Mouse (Mus musculus) liver, adult 2 months (tissue): Measurements from ENCODE around the gene Rapgef5. TPM values are rescaled to one million over a fixed set of nuclear protein-coding genes. Genes with fewer than 3 reads are reported as not detected.

ENCODE experiments used
- DNase-seq: peaks from one replicate; pipeline ENCODE4 v3.0.0-alpha.2; 2011; ENCODE audit warnings: low read depth, low spot score; ENCODE audit errors: extremely low read depth
- H3K27ac ChIP-seq: fragments of 200-500 bp; replicated peaks from 2 replicates; pipeline ENCODE4 v1.5.1; 2012; ENCODE audit warnings: low read depth, mild to moderate bottlenecking, control low read depth, inconsistent platforms, low read length; ENCODE audit not compliant: insufficient read depth
- H3K27me3 ChIP-seq: fragments of 200-500 bp; 2 replicates; pipeline ENCODE4 v1.6.1; 2012; ENCODE audit warnings: mild to moderate bottlenecking, moderate library complexity, low read length, inconsistent platforms; ENCODE audit not compliant: control insufficient read depth, insufficient read depth
- H3K36me3 ChIP-seq: fragments of 200-500 bp; 2 replicates; pipeline ENCODE4 v1.6.1; 2012; ENCODE audit warnings: low read length, inconsistent platforms; ENCODE audit not compliant: control insufficient read depth, insufficient read depth
- H3K4me1 ChIP-seq: fragments of 200-500 bp; 2 replicates; pipeline ENCODE4 v1.6.1; 2011; ENCODE audit warnings: low read length; ENCODE audit not compliant: control insufficient read depth, insufficient read depth
- H3K4me3 ChIP-seq: fragments of 200-500 bp; 2 replicates; pipeline ENCODE4 v1.5.1; 2011; ENCODE audit warnings: low read depth, mild to moderate bottlenecking, control low read depth, low read length, moderate library complexity; ENCODE audit not compliant: insufficient read depth
- H3K79me2 ChIP-seq: fragments of 200-500 bp; 2 replicates; pipeline ENCODE4 v1.6.1; 2012; ENCODE audit warnings: inconsistent platforms, mild to moderate bottlenecking, low read length, moderate library complexity; ENCODE audit not compliant: control insufficient read depth, insufficient read depth
- H3K9ac ChIP-seq: fragments of 200-500 bp; 2 replicates; pipeline ENCODE4 v1.6.1; 2012; ENCODE audit warnings: low read depth, mild to moderate bottlenecking, control low read depth, inconsistent platforms, low read length
- CTCF ChIP-seq: fragments of 200-500 bp; IDR thresholded peaks from 2 replicates; pipeline ENCODE4 v1.5.1; 2011; ENCODE audit warnings: low read depth, low read length, control low read depth
- POLR2A ChIP-seq: fragments of 200-500 bp; IDR thresholded peaks from 2 replicates; pipeline ENCODE4 v1.6.1; 2011; ENCODE audit warnings: low read length, control low read depth; ENCODE audit not compliant: insufficient read depth; ENCODE audit errors: extremely low read depth
- WGBS: fragments of 180-500 bp; shearing (Covaris S2); methylation state at CpG from one replicate; pipeline ENCODE4 v1.1.7; 2018; 5-methylcytosine and 5-hydroxymethylcytosine counted together
- polyA plus RNA-seq: library from polyadenylated mRNA; depleted of rRNA; stranded (reverse); fragments of >200 nt; gene quantifications from 2 replicates; pipeline ENCODE4 v1.2.3, GENCODE M21; 2012
- total RNA-seq: library from RNA; depleted of rRNA; stranded (reverse); fragments of >200 nt; gene quantifications from 2 replicates; pipeline ENCODE4 v1.2.3, GENCODE M21; 2014

The Rapgef5 gene
- total and polyA plus RNA-seq, 2 experiments: 2.1 to 13.3 TPM

DNA sequence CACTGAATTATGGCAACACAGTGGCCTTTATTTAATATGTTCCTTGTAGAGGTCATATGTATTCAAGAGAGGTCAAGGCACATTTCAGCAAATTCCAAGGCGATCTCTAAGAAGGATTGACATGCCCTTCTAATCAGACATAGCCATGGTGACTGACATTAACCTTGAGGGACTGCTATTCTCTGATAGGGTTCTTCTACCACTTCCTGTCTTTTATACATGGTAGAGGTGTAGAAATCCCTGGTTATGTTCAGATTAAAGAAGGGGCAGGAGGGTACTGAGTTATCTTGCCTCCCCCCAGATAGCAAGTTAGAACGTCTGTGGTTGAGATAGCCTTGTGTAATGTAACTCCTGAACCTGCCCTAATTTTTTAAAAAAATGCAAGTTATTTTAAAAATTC, 69.1 kb downstream of the Rapgef5 start:
- no peak for DNase-seq
- Histone ChIP-seq H3K27me3 (no peaks in the 10 kb centered on the region), H3K27ac (no peak overlapping the region), H3K4me3 (no peak overlapping the region), H3K4me1 (no peaks in the 10 kb centered on the region), H3K36me3 (no peaks in the 10 kb centered on the region), H3K79me2 (no peaks in the 10 kb centered on the region), H3K9ac (no peak overlapping the region)
- WGBS: 74% methylated on average over 2 of the region's 2 CpGs
- no peak for TF ChIP-seq CTCF

DNA sequence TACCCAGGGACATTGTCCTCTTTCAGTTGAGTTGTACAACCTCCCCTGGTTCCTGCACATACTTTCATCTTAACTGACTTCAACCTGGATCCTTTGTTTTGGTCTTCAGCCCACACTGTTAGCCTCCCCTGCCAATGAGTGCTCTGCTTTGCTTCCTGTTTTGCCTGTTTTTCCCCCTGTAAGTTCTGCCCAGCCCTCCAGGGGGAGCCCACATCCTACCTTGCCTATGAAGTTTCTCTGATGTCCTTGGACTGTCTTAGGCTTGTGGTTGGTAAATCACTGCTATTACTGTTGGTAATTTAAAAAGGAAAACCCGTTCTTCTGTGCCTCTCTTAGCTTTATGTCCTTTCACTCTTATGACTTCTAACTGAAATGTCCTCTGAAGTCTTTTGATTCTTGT, 69.8 kb downstream of the Rapgef5 start:
- no peaks in the 10 kb centered on the region for H3K79me2 ChIP-seq
- TF ChIP-seq CTCF: peak; percentile 77
- TF ChIP-seq POLR2A: no peak
- 14% methylated on average over 1 of the region's 1 CpGs for WGBS
- no peak overlapping the region for H3K9ac ChIP-seq
- peak; percentile 54 for DNase-seq
- no peaks in the 10 kb centered on the region for H3K36me3 ChIP-seq
- no peak overlapping the region for H3K4me3 ChIP-seq
- no peaks in the 10 kb centered on the region for H3K27me3 ChIP-seq
- no peak overlapping the region for H3K27ac ChIP-seq
- H3K4me1 ChIP-seq: no peaks in the 10 kb centered on the region

DNA sequence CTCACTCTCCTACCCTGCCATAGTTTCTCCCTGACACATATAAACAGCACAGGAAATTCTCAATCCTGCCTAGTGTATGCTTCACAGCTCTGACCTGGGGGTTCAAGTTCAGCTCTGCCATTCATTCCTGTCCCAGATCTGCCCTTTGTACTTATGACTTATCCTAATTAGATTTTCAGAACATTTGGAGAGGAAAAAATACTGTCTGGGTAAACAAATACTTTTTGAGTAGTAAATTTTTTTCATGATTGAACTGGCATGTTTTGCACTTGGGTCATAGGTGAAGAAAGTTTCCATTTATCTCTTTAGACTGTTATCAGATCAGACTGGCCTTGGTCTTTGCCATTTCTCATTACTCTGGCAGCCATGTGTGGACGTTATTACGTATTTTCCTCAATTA, 72.9 kb downstream of the Rapgef5 start:
- DNase-seq: peak; percentile 39
- Histone ChIP-seq H3K36me3 (no peaks in the 10 kb centered on the region), H3K27ac (no peak overlapping the region), H3K4me3 (no peak overlapping the region), H3K27me3 (no peaks in the 10 kb centered on the region), H3K4me1 (no peaks in the 10 kb centered on the region), H3K9ac (no peak overlapping the region), H3K79me2 (no peaks in the 10 kb centered on the region)
- 65% methylated on average over 2 of the region's 2 CpGs for WGBS
- TF ChIP-seq POLR2A (no peak), CTCF (no peak)

DNA sequence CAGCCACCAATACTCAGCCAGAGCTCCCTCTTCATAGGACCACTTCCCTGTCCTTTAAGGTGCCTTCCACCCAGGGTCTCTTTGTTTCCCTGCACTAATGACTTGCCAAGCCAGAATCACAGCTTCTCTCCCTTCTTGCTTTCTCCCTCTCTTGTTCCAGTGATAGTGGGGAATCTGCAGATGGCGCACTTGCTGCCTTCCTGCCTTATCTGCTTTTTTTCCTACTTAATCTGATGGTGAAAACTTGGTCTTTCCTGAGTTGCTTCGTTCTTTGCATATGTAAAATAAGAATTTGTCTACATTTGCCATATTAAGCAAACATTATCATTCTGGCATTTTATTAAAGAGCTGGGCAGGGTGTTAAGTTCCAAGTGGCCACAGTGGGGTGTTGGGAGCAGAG, 75.7 kb downstream of the Rapgef5 start:
- Histone ChIP-seq H3K4me3 (no peak overlapping the region), H3K4me1 (no peaks in the 10 kb centered on the region), H3K27ac (no peak overlapping the region), H3K27me3 (no peaks in the 10 kb centered on the region), H3K9ac (no peak overlapping the region), H3K79me2 (no peaks in the 10 kb centered on the region), H3K36me3 (no peaks in the 10 kb centered on the region)
- no peak for TF ChIP-seq CTCF
- no peak for TF ChIP-seq POLR2A
- no peak for DNase-seq
- 45% methylated on average over 2 of the region's 2 CpGs for WGBS

DNA sequence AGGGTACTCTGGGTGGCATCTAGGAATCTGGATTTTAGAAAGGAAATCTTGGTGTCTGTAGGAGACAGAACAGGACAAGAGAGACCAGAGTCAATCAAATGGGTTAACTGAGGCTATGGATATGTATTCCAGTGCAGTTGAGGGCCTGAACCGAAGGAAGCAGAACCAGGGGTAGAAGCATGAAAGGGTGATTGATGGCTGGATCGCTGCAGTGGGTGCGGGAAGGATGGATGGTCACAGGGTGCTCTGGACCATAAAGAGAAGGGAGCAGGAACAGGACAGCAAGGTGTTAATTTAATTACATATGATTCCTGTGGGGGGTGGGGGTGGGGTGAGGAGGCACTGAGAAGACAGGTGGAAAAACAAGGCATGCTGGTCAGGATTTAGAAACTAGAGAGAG, 76.3 kb downstream of the Rapgef5 start:
- Histone ChIP-seq H3K27me3 (no peaks in the 10 kb centered on the region), H3K9ac (no peak overlapping the region), H3K36me3 (no peaks in the 10 kb centered on the region), H3K79me2 (no peaks in the 10 kb centered on the region), H3K4me1 (no peaks in the 10 kb centered on the region), H3K27ac (no peak overlapping the region), H3K4me3 (no peak overlapping the region)
- no peak for DNase-seq
- TF ChIP-seq POLR2A (no peak), CTCF (no peak)
- WGBS: 80% methylated on average over 3 of the region's 3 CpGs

DNA sequence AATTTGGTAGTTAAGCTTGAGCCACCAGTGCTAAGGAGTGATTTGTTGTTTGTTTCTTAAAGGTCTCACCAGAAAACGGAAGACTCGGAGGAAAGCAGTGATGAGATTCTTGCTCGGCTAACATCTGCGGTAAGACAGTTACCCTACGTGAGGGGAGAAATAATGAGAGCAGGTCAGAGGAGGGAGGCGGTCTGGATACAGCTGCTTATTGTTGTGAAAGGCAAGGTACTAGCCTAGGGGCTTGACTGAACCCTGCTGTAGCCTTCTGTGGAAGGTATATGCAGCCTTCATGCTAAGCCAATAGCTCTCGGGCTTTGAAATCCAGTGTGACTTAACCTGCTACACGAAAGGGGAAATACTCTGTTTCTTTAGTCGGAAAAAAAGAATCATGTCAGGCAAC, 78.9 kb downstream of the Rapgef5 start:
- Histone ChIP-seq H3K4me1 (no peaks in the 10 kb centered on the region), H3K27me3 (no peaks in the 10 kb centered on the region), H3K36me3 (no peaks in the 10 kb centered on the region), H3K27ac (no peak overlapping the region), H3K4me3 (no peak overlapping the region), H3K9ac (no peak overlapping the region), H3K79me2 (no peaks in the 10 kb centered on the region)
- 95% methylated on average over 9 of the region's 9 CpGs for WGBS
- no peak for TF ChIP-seq CTCF
- no peak for TF ChIP-seq POLR2A
- DNase-seq: no peak
